Mouse (Mus musculus) liver, embryonic 15.5 days (tissue): ENCODE measurements around the gene Gm43518. TPM values are rescaled to one million over a fixed set of nuclear protein-coding genes. Genes with fewer than 3 reads are reported as not detected.
A peak's percentile ranks its signal among the peaks of the same experiment; 100 is the strongest.

Experiments used
- ATAC-seq: fragments of 200-750 bp; cut with Nextera tagmentation; 2 replicates; pipeline ENCODE4 v1.8.0; 2017; ENCODE audit warnings: moderate number of reproducible peaks, mild to moderate bottlenecking, moderate library complexity; ENCODE audit not compliant: insufficient read depth
- H3K27ac ChIP-seq: fragments of 300-500 bp; sonication (generic); replicated peaks from 2 replicates; pipeline ENCODE4 v1.5.1; 2015; ENCODE audit warnings: mild to moderate bottlenecking, inconsistent platforms
- H3K27me3 ChIP-seq: fragments of 300-500 bp; sonication (generic); 2 replicates; pipeline ENCODE4 v1.6.1; 2015; ENCODE audit warnings: mild to moderate bottlenecking, inconsistent platforms
- H3K36me3 ChIP-seq: fragments of 300-500 bp; sonication (generic); replicated peaks from 2 replicates; pipeline ENCODE4 v1.6.1; 2015; ENCODE audit warnings: moderate library complexity, mild to moderate bottlenecking, inconsistent platforms
- H3K4me1 ChIP-seq: fragments of 300-500 bp; sonication (generic); replicated peaks from 2 replicates; pipeline ENCODE4 v1.6.1; 2015; ENCODE audit warnings: inconsistent platforms
- H3K4me2 ChIP-seq: fragments of 300-500 bp; sonication (generic); 2 replicates; pipeline ENCODE4 v1.6.1; 2015; ENCODE audit warnings: moderate library complexity, mild to moderate bottlenecking, inconsistent platforms
- H3K4me3 ChIP-seq: fragments of 300-500 bp; sonication (generic); replicated peaks from 2 replicates; pipeline ENCODE4 v1.5.1; 2015; ENCODE audit warnings: mild to moderate bottlenecking, inconsistent platforms
- H3K9ac ChIP-seq: fragments of 300-500 bp; sonication (generic); 2 replicates; pipeline ENCODE4 v1.6.1; 2015; ENCODE audit warnings: moderate library complexity, mild to moderate bottlenecking, inconsistent platforms
- H3K9me3 ChIP-seq: fragments of 300-500 bp; sonication (generic); replicated peaks from 2 replicates; pipeline ENCODE4 v1.6.1; 2016; ENCODE audit warnings: inconsistent platforms
- WGBS: fragments of 180-500 bp; shearing (Covaris S2); methylation state at CpG from one replicate; pipeline ENCODE4 v1.1.7; 2015; ENCODE audit warnings: mixed read lengths; ENCODE audit not compliant: insufficient replicate concordance; 5-methylcytosine and 5-hydroxymethylcytosine counted together
- polyA plus RNA-seq: library from polyadenylated mRNA; unstranded; fragments of >200 nt; fragmentation: Nextera tagmentation; extraction: Ambion mirVana; gene quantifications from 2 replicates; pipeline ENCODE4 v1.2.1, GENCODE M21; 2015

The Gm43518 gene
- polyA plus RNA-seq, 1 experiment from 2014 or later: 1.2 TPM

- Histone ChIP-seq H3K36me3 (no peaks in the 10 kb centered on the region), H3K27me3 (no peaks in the 10 kb centered on the region), H3K9me3 (no peaks in the 10 kb centered on the region), H3K4me2 (no peak overlapping the region), H3K4me3 (no peak overlapping the region), H3K27ac (no peak overlapping the region), H3K4me1 (peaks cover 3% of the 10 kb centered on the region; the same call in 1 of the 2 replicates), H3K9ac (no peak overlapping the region)
- no peak for ATAC-seq
- 41% methylated on average over 13 of the region's 13 CpGs for WGBS
These were observed 29.9 kb upstream of the Gm43518 start for GRCm38 (mm10) chr5:123897352-123897751.

GRCm38 (mm10) chr5:123904059-123904672, 23.1 kb upstream of the Gm43518 start:
- Histone ChIP-seq H3K9me3 (no peaks in the 10 kb centered on the region), H3K4me1 (peaks cover 27% of the 10 kb centered on the region), H3K4me2 (no peak overlapping the region), H3K27me3 (no peaks in the 10 kb centered on the region), H3K9ac (no peak overlapping the region), H3K27ac (no peak overlapping the region), H3K36me3 (peaks cover 10% of the 10 kb centered on the region), H3K4me3 (no peak overlapping the region)
- ATAC-seq: no peak
- 59% methylated on average over 11 of the region's 11 CpGs for WGBS

DNA sequence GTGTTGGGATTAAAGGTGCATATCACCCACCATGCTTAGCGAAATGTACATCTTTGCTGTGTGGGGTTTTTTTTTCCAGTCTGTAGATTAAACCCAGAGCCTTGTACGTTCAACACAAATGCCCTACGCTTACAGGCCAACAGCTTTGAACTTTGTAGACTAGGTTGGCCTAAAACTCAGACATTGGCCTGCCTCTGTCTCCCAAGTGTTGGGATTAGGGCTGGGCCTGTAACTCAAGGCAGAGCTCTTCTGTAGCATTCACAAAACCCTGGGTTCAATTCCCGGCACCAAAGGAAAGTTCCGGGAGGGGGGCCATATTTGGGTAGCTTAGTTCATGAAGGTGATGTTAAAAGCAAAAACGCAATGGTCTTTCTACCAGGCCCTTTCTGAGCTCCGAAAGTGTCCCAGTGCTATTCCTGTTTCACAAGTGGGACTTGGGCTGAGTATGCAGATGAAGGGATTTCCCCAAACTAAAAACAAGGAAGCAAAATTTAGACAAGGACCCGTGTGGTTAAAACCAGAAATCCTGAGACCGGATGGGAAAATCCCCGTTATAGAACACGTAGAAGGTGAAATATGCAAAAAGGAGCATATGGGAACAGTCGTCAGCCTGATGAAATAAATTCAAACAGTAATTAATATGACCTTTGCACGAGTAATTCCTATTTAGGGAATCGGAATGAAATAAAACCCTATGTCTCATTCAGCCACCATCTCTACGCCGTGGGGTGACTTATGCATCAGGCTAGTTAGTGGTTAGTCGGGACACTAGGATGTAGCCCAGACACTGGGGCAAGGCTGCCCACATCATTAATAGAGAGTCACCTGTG, 20.9 kb upstream of the Gm43518 start:
- no peak for ATAC-seq
- H3K27ac ChIP-seq: 0 out of 2 replicates have a peak overlapping the region, but pooled peaks have one; percentile 41
- no peaks in the 10 kb centered on the region for H3K27me3 ChIP-seq
- no peak overlapping the region for H3K9ac ChIP-seq
- WGBS: 58% methylated on average over 17 of the region's 17 CpGs
- H3K4me3 ChIP-seq: peak overlapping the region; percentile 93
- peak overlapping the region; percentile 95 for H3K4me2 ChIP-seq
- H3K9me3 ChIP-seq: no peaks in the 10 kb centered on the region
- peaks cover 27% of the 10 kb centered on the region for H3K4me1 ChIP-seq
- peaks cover 27% of the 10 kb centered on the region for H3K36me3 ChIP-seq

GRCm38 (mm10) chr5:123906976-123907630, 20.1 kb upstream of the Gm43518 start, which contains the start of gene Denr:
Denr (plus strand) TSS chr5:123907175.
- ATAC-seq: peak; percentile 93
- Histone ChIP-seq H3K9ac (peak within 1 kb of the TSS; percentile 94), H3K4me2 (peak within 1 kb of the TSS; percentile 95), H3K27ac (peak within 1 kb of the TSS; percentile 83), H3K9me3 (no peaks in the 10 kb centered on the region), H3K4me3 (peak within 1 kb of the TSS; percentile 93), H3K36me3 (peaks cover 32% of the 10 kb centered on the region), H3K27me3 (no peaks in the 10 kb centered on the region), H3K4me1 (peaks cover 27% of the 10 kb centered on the region)
- whole genome bisulfite sequencing: under 1% methylated on average over 61 of the region's 61 CpGs

GRCm38 (mm10) chr5:123907631-123907977, 19.6 kb upstream of the Gm43518 start:
- peaks cover 34% of the 10 kb centered on the region for H3K36me3 ChIP-seq
- 2% methylated on average over 10 of the region's 10 CpGs for WGBS

DNA sequence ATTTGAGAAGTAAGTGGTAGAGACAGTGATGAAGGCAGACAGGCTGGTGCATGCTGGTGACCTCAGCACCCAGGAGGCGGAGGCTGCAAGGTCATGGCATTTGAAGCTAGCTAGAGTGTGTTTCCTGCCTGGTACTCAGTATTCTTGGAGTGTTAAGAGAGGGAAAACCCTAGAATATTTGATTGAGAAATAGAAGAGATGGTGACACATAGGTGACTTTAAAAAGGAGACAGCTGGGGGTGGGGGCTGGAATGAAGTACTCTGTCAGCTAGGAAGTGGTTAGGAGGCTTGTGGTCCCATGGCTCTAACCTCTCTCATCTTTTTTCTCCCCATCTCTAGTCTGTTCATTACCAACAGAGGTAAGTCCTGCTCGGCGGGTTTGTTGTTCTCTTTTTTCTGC, 12.4 kb upstream of the Gm43518 start:
- no peaks in the 10 kb centered on the region for H3K9me3 ChIP-seq
- ATAC-seq: no peak
- no peak overlapping the region for H3K9ac ChIP-seq
- H3K4me2 ChIP-seq: no peak overlapping the region
- no peak overlapping the region for H3K27ac ChIP-seq
- no peak overlapping the region for H3K4me3 ChIP-seq
- H3K4me1 ChIP-seq: no peaks in the 10 kb centered on the region
- WGBS: 70% methylated on average over 3 of the region's 3 CpGs
- peaks cover 65% of the 10 kb centered on the region for H3K36me3 ChIP-seq
- no peaks in the 10 kb centered on the region for H3K27me3 ChIP-seq

More at GRCm38 (mm10) chr5:123907631-123907977, 19.6 kb upstream of the Gm43518 start:
- Histone ChIP-seq H3K9me3 (no peaks in the 10 kb centered on the region), H3K4me3 (peak overlapping the region; percentile 93), H3K27ac (peak overlapping the region; percentile 83), H3K4me2 (peak overlapping the region; percentile 95), H3K27me3 (no peaks in the 10 kb centered on the region), H3K4me1 (peaks cover 27% of the 10 kb centered on the region), H3K9ac (peak overlapping the region; percentile 94)
- no peak for ATAC-seq

- H3K27ac ChIP-seq: no peak overlapping the region
- no peak overlapping the region for H3K4me2 ChIP-seq
- no peak for ATAC-seq
- H3K4me1 ChIP-seq: no peaks in the 10 kb centered on the region
- no peaks in the 10 kb centered on the region for H3K9me3 ChIP-seq
- H3K4me3 ChIP-seq: no peak overlapping the region
- no peaks in the 10 kb centered on the region for H3K27me3 ChIP-seq
- H3K36me3 ChIP-seq: peaks cover 87% of the 10 kb centered on the region
- no peak overlapping the region for H3K9ac ChIP-seq
- WGBS: 71% methylated on average over 6 of the region's 6 CpGs
These were observed 5.1 kb upstream of the Gm43518 start for GRCm38 (mm10) chr5:123922112-123922511.

DNA sequence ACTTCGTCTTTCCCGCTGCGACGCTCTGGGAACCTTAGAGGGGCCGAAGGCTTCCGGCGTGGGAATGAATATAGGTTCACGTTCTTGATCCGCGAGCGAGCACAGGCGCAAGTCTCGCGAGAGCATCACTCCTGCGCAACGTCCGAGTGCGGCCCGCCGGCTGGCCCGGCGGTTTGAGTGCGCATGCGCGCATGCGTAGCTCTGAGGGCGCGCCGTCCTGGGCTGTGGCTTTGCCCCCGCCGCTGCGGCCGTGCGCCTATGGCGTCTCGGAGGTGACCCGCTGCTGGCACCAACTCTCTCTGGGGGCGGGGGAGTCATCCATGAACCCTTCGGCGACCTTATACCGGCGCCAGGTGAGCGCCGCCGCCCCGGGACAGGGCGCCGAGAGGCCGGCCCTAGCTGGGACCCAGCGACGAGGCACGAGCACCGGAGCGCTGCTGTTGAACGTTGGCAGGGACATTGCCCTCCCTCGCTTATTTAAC, 3.3 kb downstream of the Gm43518 start, which contains the start of gene Ccdc62:
Gene Ccdc62, plus strand, starts transcription at position 172 of the 482 bp plus-strand sequence.
- under 1% methylated on average over 56 of the region's 56 CpGs for WGBS
- Histone ChIP-seq H3K27me3 (no peaks in the 10 kb centered on the region), H3K4me3 (peak within 1 kb of the TSS; percentile 87), H3K27ac (peak within 1 kb of the TSS; percentile 89), H3K9me3 (no peaks in the 10 kb centered on the region), H3K4me2 (peak within 1 kb of the TSS; percentile 96), H3K36me3 (peaks cover 34% of the 10 kb centered on the region), H3K4me1 (peaks cover 29% of the 10 kb centered on the region), H3K9ac (peak within 1 kb of the TSS; percentile 92)
- ATAC-seq: peak; percentile 93

DNA sequence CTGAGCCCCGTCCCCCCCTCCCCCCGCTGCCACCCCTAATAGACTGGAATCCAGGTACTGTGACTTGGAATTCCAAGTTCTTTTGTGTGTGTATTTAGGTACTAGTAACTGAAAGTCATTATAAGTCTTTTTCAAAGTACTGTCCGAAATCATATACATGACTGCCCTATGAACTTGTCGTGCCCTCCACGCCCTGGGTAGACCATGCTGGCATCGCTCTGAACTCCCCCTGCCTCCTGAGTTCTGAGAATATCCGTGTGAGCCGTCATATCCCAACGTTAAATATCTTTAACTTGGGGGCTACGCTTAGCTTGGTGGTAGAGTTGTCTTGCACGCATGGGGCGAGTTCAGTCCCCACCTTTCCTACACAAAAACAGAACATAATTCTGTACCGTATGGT, 3.9 kb downstream of the Gm43518 start:
- Histone ChIP-seq H3K4me2 (peak overlapping the region; percentile 96), H3K4me3 (peak overlapping the region; percentile 87), H3K36me3 (peaks cover 29% of the 10 kb centered on the region), H3K4me1 (peaks cover 31% of the 10 kb centered on the region), H3K27ac (peak overlapping the region; percentile 89), H3K9me3 (no peaks in the 10 kb centered on the region), H3K9ac (peak overlapping the region; percentile 92), H3K27me3 (no peaks in the 10 kb centered on the region)
- 36% methylated on average over 13 of the region's 13 CpGs for WGBS
- ATAC-seq: no peak

DNA sequence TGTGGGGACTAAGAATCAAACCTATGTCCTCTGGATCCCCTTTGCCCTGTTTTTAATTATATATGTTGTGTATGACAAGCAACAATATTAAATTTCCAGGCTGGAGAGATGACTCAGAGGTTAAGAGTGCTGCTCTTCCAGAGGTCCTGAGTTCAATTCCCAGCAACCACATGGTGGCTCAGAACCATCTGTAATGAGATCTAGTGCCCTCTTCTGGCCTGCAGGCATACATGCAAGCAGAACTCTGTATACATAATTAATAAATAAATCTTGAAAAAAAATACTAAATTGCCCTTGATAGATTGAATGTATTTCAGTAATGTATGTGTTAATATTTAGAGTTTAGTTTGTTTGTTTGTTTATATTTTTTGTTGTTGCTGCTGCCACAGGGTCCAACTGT, 5.7 kb downstream of the Gm43518 start:
- Histone ChIP-seq H3K4me1 (peaks cover 31% of the 10 kb centered on the region), H3K9me3 (no peaks in the 10 kb centered on the region), H3K4me3 (no peak overlapping the region), H3K27ac (no peak overlapping the region), H3K27me3 (no peaks in the 10 kb centered on the region), H3K36me3 (peaks cover 13% of the 10 kb centered on the region), H3K9ac (no peak overlapping the region), H3K4me2 (0 out of 2 replicates have a peak overlapping the region, but pooled peaks have one; percentile 72)
- no peak for ATAC-seq

GRCm38 (mm10) chr5:123933556-123933955, 6.3 kb downstream of the Gm43518 start:
- WGBS: 53% methylated on average over 12 of the region's 12 CpGs
- H3K27ac ChIP-seq: peak overlapping the region; percentile 82

More at GRCm38 (mm10) chr5:123933556-123933955, 6.3 kb downstream of the Gm43518 start:
- peak overlapping the region; percentile 52 for H3K4me3 ChIP-seq
- peak; percentile 23 for ATAC-seq
- no peaks in the 10 kb centered on the region for H3K9me3 ChIP-seq
- peak overlapping the region; percentile 72 for H3K4me2 ChIP-seq
- peaks cover 11% of the 10 kb centered on the region; the same call in 1 of the 2 replicates for H3K36me3 ChIP-seq
- peaks cover 31% of the 10 kb centered on the region for H3K4me1 ChIP-seq
- no peaks in the 10 kb centered on the region for H3K27me3 ChIP-seq
- peak overlapping the region; percentile 48 for H3K9ac ChIP-seq
